Mouse (Mus musculus) frontal cortex, postnatal 14 days (tissue): ENCODE results near the gene Tns3.

Experiments
- DNase-seq, 2 experiments: peaks; one replicate each; pipeline ENCODE4 v3.0.0; 2022; ENCODE audit warnings: low spot score in 2 of 2

The Tns3 gene

GRCm38 (mm10) chr11:8679221-8679620 lies 14.9 kb upstream of the Tns3 start:
- no peak for DNase-seq

- DNase-seq = no peak
Observed at GRCm38 (mm10) chr11:8678260-8678995, 14.1 kb upstream of the Tns3 start.

GRCm38 (mm10) chr11:8675701-8676474 lies 11.6 kb upstream of the Tns3 start:
- DNase-seq = no peak

GRCm38 (mm10) chr11:8674549-8675149 lies 10.3 kb upstream of the Tns3 start:
- DNase-seq = no peak

GRCm38 (mm10) chr11:8671698-8672097 lies 7.4 kb upstream of the Tns3 start:
- DNase-seq = no peak

- no peak for DNase-seq
Observed at GRCm38 (mm10) chr11:8669138-8669537, 4.8 kb upstream of the Tns3 start.

- DNase-seq = no peak
Observed at GRCm38 (mm10) chr11:8664797-8665196, 462 bp upstream of the Tns3 start.

GRCm38 (mm10) chr11:8663444-8664392 lies 617 bp downstream of the Tns3 start:
- no peak for DNase-seq

GRCm38 (mm10) chr11:8662706-8663429 lies 1.5 kb downstream of the Tns3 start:
- no peak for DNase-seq

- no peak for DNase-seq
Observed at GRCm38 (mm10) chr11:8660951-8661350, 3.4 kb downstream of the Tns3 start.

GRCm38 (mm10) chr11:8659851-8660250 lies 4.5 kb downstream of the Tns3 start:
- no peak for DNase-seq

GRCm38 (mm10) chr11:8659061-8659460 lies 5.3 kb downstream of the Tns3 start:
- no peak for DNase-seq

GRCm38 (mm10) chr11:8657493-8657892 lies 6.8 kb downstream of the Tns3 start:
- no peak for DNase-seq

GRCm38 (mm10) chr11:8656448-8657393 lies 7.6 kb downstream of the Tns3 start:
- DNase-seq = no peak

- DNase-seq = no peak
Observed at GRCm38 (mm10) chr11:8653800-8654295, 10.5 kb downstream of the Tns3 start.

- no peak for DNase-seq
Observed at GRCm38 (mm10) chr11:8652792-8653645, 11.3 kb downstream of the Tns3 start.

- DNase-seq = no peak
Observed at GRCm38 (mm10) chr11:8652116-8652714, 12.1 kb downstream of the Tns3 start.

GRCm38 (mm10) chr11:8651448-8652035 lies 12.8 kb downstream of the Tns3 start:
- DNase-seq = no peak
